Mouse (Mus musculus): ENCODE data around the gene Nfasc.

Gene Nfasc

GRCm38 (mm10) chr1:132540701-132541100, 200.9 kb downstream of the Nfasc start:
- no peak for DNase-seq

DNA sequence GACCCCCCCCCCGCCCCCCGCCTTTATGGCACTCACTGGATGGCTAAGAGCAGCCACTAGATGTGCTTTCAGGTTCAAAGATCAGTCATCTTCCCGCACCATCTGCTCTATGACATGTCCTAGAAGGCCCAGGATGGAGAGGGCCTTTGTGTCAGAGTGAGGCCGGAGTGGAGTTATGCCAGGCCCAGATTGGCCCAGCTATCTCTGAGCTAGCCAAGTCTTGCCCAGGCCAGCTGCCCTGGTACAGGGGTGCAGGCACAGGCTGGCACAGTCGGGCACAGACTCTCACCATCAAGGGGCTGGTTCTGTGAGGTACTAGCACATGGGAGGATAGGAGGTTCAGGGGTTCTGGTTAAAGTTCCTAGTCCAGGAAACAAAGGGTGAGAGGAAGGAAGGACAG, 203.9 kb downstream of the Nfasc start:
- no peak for DNase-seq

- DNase-seq = no peak
These were observed 205.2 kb downstream of the Nfasc start for GRCm38 (mm10) chr1:132536416-132536815.

DNA sequence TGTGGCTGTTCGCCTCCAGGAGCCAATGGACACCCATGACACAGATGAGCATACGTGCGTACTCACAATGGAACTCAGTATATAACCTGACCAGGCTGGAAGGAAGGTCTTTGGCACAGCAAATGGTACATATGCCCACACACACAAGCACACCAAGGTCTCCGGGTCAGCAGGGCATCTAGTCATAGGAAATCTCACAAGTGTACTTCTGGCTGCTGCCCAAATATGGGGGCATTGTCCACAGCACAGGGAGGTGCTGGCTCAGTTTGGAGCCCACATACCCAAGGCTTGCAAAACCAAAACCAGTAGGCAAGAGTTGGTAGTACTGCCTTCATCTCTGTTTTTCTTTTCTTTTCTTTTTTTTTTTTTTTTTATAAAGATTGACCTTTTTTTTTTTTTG, 206.1 kb downstream of the Nfasc start:
- DNase-seq = no peak

- no peak for DNase-seq
These were observed 207.8 kb downstream of the Nfasc start for GRCm38 (mm10) chr1:132533840-132534239.

DNA sequence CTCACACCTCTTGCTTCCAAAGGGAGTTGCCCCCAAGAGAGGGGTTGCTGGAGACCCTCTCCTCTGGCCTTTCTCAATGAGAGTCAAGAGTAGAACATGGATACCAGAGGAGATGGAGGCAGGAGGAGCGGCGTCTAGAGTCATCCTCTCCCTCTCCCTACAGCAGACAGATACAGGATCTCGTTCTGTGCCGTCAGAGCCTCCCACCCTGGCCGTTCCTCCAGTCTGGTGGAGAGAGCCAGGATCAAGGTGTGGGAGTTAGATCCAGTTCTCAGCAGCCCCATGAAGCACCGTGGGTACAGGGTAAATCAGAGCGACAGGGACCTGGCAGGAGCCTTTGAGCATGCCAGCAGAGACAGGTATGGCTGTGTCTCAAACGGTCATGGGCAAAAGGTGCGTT, 209.1 kb downstream of the Nfasc start:
- no peak for DNase-seq

GRCm38 (mm10) chr1:132530631-132531191, 210.9 kb downstream of the Nfasc start:
- DNase-seq = no peak

GRCm38 (mm10) chr1:132528647-132529334, 212.8 kb downstream of the Nfasc start:
- DNase-seq = no peak

- DNase-seq = no peak
These were observed 213.5 kb downstream of the Nfasc start for GRCm38 (mm10) chr1:132528071-132528470.

- peak; percentile 51 for DNase-seq
These were observed 215.8 kb downstream of the Nfasc start for GRCm38 (mm10) chr1:132525832-132526231.

- DNase-seq = peak; percentile 37
These were observed 217.7 kb downstream of the Nfasc start for GRCm38 (mm10) chr1:132523920-132524319.

GRCm38 (mm10) chr1:132523048-132523447, 218.5 kb downstream of the Nfasc start:
- DNase-seq = no peak

DNA sequence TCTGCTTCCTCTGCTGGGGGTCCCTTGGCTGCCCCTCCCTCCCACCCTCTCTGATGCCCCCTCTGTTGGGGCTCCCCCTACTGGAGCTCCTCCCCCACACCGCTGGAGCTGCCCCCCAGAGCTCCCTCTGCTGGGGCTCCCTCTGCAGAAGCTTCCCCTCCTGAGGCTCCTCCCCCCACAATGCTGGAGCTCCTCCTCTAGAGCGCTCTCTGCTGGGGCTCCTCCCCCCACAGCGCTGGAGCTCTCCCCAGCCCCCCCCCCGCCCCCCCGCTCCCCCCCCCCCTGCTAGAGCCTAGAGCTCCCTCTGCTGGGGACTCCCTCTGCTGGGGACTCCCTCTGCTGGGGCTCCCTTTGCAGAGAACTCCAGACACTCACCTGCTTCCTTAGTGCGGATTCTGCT, 220.8 kb downstream of the Nfasc start:
- peak; percentile 50 for DNase-seq

DNA sequence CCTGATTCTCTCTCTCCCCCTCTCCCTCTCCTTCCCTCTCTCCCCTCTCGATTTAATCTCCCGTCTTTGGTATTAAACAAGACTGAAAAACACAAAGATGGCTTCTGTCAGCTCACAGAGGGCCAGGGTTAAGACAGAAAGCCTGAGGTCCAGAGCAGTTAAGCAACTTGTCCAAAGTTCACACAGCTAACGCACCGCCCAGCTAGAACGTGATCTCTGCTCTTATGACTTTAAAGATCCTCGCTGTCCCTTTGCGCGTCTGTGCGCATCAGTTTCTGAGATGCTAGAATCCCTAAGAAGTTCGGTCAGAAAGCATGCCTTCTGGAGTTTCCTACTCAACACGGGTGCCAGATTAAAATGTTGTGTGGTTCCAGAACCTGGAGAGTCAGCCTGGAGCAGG, 221.9 kb downstream of the Nfasc start:
- DNase-seq = peak; percentile 26

- DNase-seq = no peak
These were observed 223.0 kb downstream of the Nfasc start for GRCm38 (mm10) chr1:132518621-132519020.

DNA sequence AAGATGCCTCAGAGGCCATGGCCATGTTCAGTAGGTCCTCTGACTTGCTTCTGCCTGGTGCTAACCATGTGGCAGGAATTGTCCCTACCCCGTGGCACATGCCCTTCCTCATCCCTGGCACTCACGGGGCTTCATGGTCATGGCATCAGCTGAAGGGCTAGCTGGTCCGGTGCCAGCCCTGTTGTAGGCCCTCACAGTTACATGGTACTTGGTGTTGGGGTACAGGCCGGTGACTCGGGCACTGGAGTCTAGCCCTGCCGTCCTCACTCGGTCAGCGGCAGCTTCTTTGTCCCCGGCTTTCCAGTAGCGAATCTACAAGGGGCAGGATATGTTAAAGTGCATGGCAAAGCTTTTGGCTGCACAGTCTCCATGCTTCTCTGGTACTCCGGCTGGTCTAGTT, 224.8 kb downstream of the Nfasc start:
- no peak for DNase-seq

GRCm38 (mm10) chr1:132515339-132515738, 226.3 kb downstream of the Nfasc start:
- no peak for DNase-seq

Measured in kidney, adult 18-20 months (tissue).